Mouse (Mus musculus) limb, embryonic 12.5 days (tissue): ENCODE data around the gene Timm8a2. TPM values are rescaled to one million over a fixed set of nuclear protein-coding genes. Genes with fewer than 3 reads are reported as not detected.

ENCODE experiments used
- ATAC-seq: fragments of 200-750 bp; cut with Nextera tagmentation; 2 replicates; pipeline ENCODE4 v1.8.0; 2017; ENCODE audit warnings: low read depth, moderate TSS enrichment; ENCODE audit not compliant: insufficient number of reproducible peaks, insufficient read depth, low FRiP score, low TSS enrichment
- H3K27ac ChIP-seq: fragments of 300-500 bp; sonication (generic); 2 replicates; pipeline ENCODE4 v1.5.1; 2016; ENCODE audit warnings: mild to moderate bottlenecking, moderate library complexity
- H3K27me3 ChIP-seq: fragments of 300-500 bp; sonication (generic); 2 replicates; pipeline ENCODE4 v1.6.1; 2016; ENCODE audit warnings: mild to moderate bottlenecking, moderate library complexity
- H3K36me3 ChIP-seq: fragments of 300-500 bp; sonication (generic); 2 replicates; pipeline ENCODE4 v1.6.1; 2016; ENCODE audit warnings: mild to moderate bottlenecking, moderate library complexity
- H3K4me1 ChIP-seq: fragments of 300-500 bp; sonication (generic); replicated peaks from 2 replicates; pipeline ENCODE4 v1.6.1; 2016
- H3K4me2 ChIP-seq: fragments of 300-500 bp; sonication (generic); 2 replicates; pipeline ENCODE4 v1.6.1; 2016; ENCODE audit warnings: mild to moderate bottlenecking, moderate library complexity
- H3K4me3 ChIP-seq: fragments of 300-500 bp; sonication (generic); replicated peaks from 2 replicates; pipeline ENCODE4 v1.5.1; 2016; ENCODE audit warnings: mild to moderate bottlenecking
- H3K9ac ChIP-seq: fragments of 300-500 bp; sonication (generic); replicated peaks from 2 replicates; pipeline ENCODE4 v1.6.1; 2016; ENCODE audit warnings: mild to moderate bottlenecking, moderate library complexity
- H3K9me3 ChIP-seq: fragments of 300-500 bp; sonication (generic); 2 replicates; pipeline ENCODE4 v1.6.1; 2016; ENCODE audit warnings: mild to moderate bottlenecking, moderate library complexity
- WGBS: fragments of 180-500 bp; shearing (Covaris S2); methylation state at CpG from one replicate; pipeline ENCODE4 v1.1.7; 2016; 5-methylcytosine and 5-hydroxymethylcytosine counted together
- polyA plus RNA-seq: library from polyadenylated mRNA; unstranded; fragments of >200 nt; fragmentation: Nextera tagmentation; extraction: Ambion mirVana; gene quantifications from 2 replicates; pipeline ENCODE4 v1.2.1, GENCODE M21; 2016

Gene Timm8a2
- polyA plus RNA-seq, 1 experiment from 2014 or later = not detected

- Histone ChIP-seq H3K27ac (no peak overlapping the region), H3K36me3 (peaks cover 40% of the 10 kb centered on the region), H3K4me3 (no peak overlapping the region), H3K4me2 (no peak overlapping the region), H3K4me1 (peaks cover 14% of the 10 kb centered on the region), H3K9ac (no peak overlapping the region), H3K9me3 (no peaks in the 10 kb centered on the region), H3K27me3 (no peaks in the 10 kb centered on the region)
- WGBS = 95% methylated on average over 8 of the region's 8 CpGs
- no peak for ATAC-seq
Measured at GRCm38 (mm10) chr14:122011768-122012167, 22.7 kb upstream of the Timm8a2 start.

- no peak overlapping the region for H3K27ac ChIP-seq
- H3K27me3 ChIP-seq = no peaks in the 10 kb centered on the region
- WGBS = 77% methylated on average over 5 of the region's 5 CpGs
- no peaks in the 10 kb centered on the region for H3K9me3 ChIP-seq
- H3K9ac ChIP-seq = no peak overlapping the region
- ATAC-seq = no peak
- H3K36me3 ChIP-seq = peaks cover 40% of the 10 kb centered on the region
- peaks cover 18% of the 10 kb centered on the region for H3K4me1 ChIP-seq
- no peak overlapping the region for H3K4me3 ChIP-seq
- H3K4me2 ChIP-seq = no peak overlapping the region
Measured at GRCm38 (mm10) chr14:122012193-122012592, 22.3 kb upstream of the Timm8a2 start.

- ATAC-seq = no peak
- Histone ChIP-seq H3K9me3 (no peaks in the 10 kb centered on the region), H3K4me2 (no peak overlapping the region), H3K36me3 (peaks cover 40% of the 10 kb centered on the region), H3K27me3 (no peaks in the 10 kb centered on the region), H3K27ac (no peak overlapping the region), H3K4me1 (peaks cover 24% of the 10 kb centered on the region), H3K9ac (no peak overlapping the region), H3K4me3 (no peak overlapping the region)
- 47% methylated on average over 13 of the region's 13 CpGs for WGBS
Measured at GRCm38 (mm10) chr14:122012814-122013213, 21.7 kb upstream of the Timm8a2 start.

GRCm38 (mm10) chr14:122013417-122013951, 21.0 kb upstream of the Timm8a2 start:
- peaks cover 30% of the 10 kb centered on the region for H3K4me1 ChIP-seq
- ATAC-seq = no peak
- no peaks in the 10 kb centered on the region for H3K27me3 ChIP-seq
- no peak overlapping the region for H3K27ac ChIP-seq
- H3K36me3 ChIP-seq = peaks cover 37% of the 10 kb centered on the region
- H3K4me3 ChIP-seq = no peak overlapping the region
- 78% methylated on average over 14 of the region's 14 CpGs for WGBS
- H3K4me2 ChIP-seq = no peak overlapping the region
- no peaks in the 10 kb centered on the region for H3K9me3 ChIP-seq
- H3K9ac ChIP-seq = no peak overlapping the region

- no peak for ATAC-seq
- H3K4me2 ChIP-seq = no peak overlapping the region
- 26% methylated on average over 2 of the region's 2 CpGs for WGBS
Measured at GRCm38 (mm10) chr14:122017958-122018357, 16.5 kb upstream of the Timm8a2 start.

GRCm38 (mm10) chr14:122019389-122019788, 15.1 kb upstream of the Timm8a2 start:
- Histone ChIP-seq H3K9me3 (no peaks in the 10 kb centered on the region), H3K36me3 (peaks cover 34% of the 10 kb centered on the region), H3K4me2 (no peak overlapping the region), H3K27ac (no peak overlapping the region), H3K27me3 (no peaks in the 10 kb centered on the region), H3K9ac (no peak overlapping the region), H3K4me1 (peaks cover 19% of the 10 kb centered on the region), H3K4me3 (no peak overlapping the region)
- 90% methylated on average over 2 of the region's 2 CpGs for WGBS
- ATAC-seq = no peak

More at GRCm38 (mm10) chr14:122017958-122018357, 16.5 kb upstream of the Timm8a2 start:
- Histone ChIP-seq H3K36me3 (peaks cover 27% of the 10 kb centered on the region), H3K4me1 (peaks cover 25% of the 10 kb centered on the region), H3K4me3 (no peak overlapping the region), H3K9me3 (no peaks in the 10 kb centered on the region), H3K27me3 (no peaks in the 10 kb centered on the region), H3K27ac (no peak overlapping the region), H3K9ac (no peak overlapping the region)

- no peak overlapping the region for H3K27ac ChIP-seq
- WGBS = 92% methylated on average over 6 of the region's 6 CpGs
- no peak for ATAC-seq
- no peaks in the 10 kb centered on the region for H3K9me3 ChIP-seq
- no peak overlapping the region for H3K9ac ChIP-seq
- H3K36me3 ChIP-seq = peaks cover 30% of the 10 kb centered on the region
- peaks cover 19% of the 10 kb centered on the region for H3K4me1 ChIP-seq
- H3K4me2 ChIP-seq = no peak overlapping the region
- H3K4me3 ChIP-seq = no peak overlapping the region
- no peaks in the 10 kb centered on the region for H3K27me3 ChIP-seq
Measured at GRCm38 (mm10) chr14:122020567-122020966, 13.9 kb upstream of the Timm8a2 start.

GRCm38 (mm10) chr14:122023054-122023453, 11.4 kb upstream of the Timm8a2 start:
- 92% methylated on average over 1 of the region's 1 CpGs for WGBS
- no peaks in the 10 kb centered on the region for H3K9me3 ChIP-seq
- H3K4me3 ChIP-seq = no peak overlapping the region
- H3K4me2 ChIP-seq = no peak overlapping the region
- ATAC-seq = no peak
- H3K27me3 ChIP-seq = no peaks in the 10 kb centered on the region
- H3K4me1 ChIP-seq = peaks cover 4% of the 10 kb centered on the region; the same call in 1 of the 2 replicates
- no peak overlapping the region for H3K27ac ChIP-seq
- no peak overlapping the region for H3K9ac ChIP-seq
- H3K36me3 ChIP-seq = peaks cover 28% of the 10 kb centered on the region

- no peaks in the 10 kb centered on the region for H3K27me3 ChIP-seq
- no peak overlapping the region for H3K9ac ChIP-seq
- no peak for ATAC-seq
- H3K9me3 ChIP-seq = no peaks in the 10 kb centered on the region
- no peak overlapping the region for H3K27ac ChIP-seq
- H3K4me2 ChIP-seq = no peak overlapping the region
- H3K4me3 ChIP-seq = no peak overlapping the region
- no peaks in the 10 kb centered on the region for H3K4me1 ChIP-seq
- H3K36me3 ChIP-seq = peaks cover 28% of the 10 kb centered on the region
Measured at GRCm38 (mm10) chr14:122023928-122024327, 10.5 kb upstream of the Timm8a2 start.

- ATAC-seq = no peak
- H3K9ac ChIP-seq = no peak overlapping the region
- H3K9me3 ChIP-seq = no peaks in the 10 kb centered on the region
- no peak overlapping the region for H3K27ac ChIP-seq
- WGBS = 90% methylated on average over 11 of the region's 11 CpGs
- H3K4me1 ChIP-seq = no peaks in the 10 kb centered on the region
- H3K36me3 ChIP-seq = no peaks in the 10 kb centered on the region
- no peak overlapping the region for H3K4me3 ChIP-seq
- no peak overlapping the region for H3K4me2 ChIP-seq
- H3K27me3 ChIP-seq = no peaks in the 10 kb centered on the region
Measured at GRCm38 (mm10) chr14:122028926-122029745, 5.3 kb upstream of the Timm8a2 start.

- Histone ChIP-seq H3K36me3 (no peaks in the 10 kb centered on the region), H3K4me2 (no peak overlapping the region), H3K27me3 (no peaks in the 10 kb centered on the region), H3K9me3 (no peaks in the 10 kb centered on the region), H3K27ac (no peak overlapping the region), H3K9ac (no peak overlapping the region), H3K4me1 (no peaks in the 10 kb centered on the region), H3K4me3 (no peak overlapping the region)
- WGBS = 88% methylated on average over 4 of the region's 4 CpGs
- no peak for ATAC-seq
Measured at GRCm38 (mm10) chr14:122029851-122030250, 4.6 kb upstream of the Timm8a2 start.
